Mouse (Mus musculus) neural tube, embryonic 15.5 days (tissue): ENCODE measurements around the gene Tspan9. TPM values are rescaled to one million over a fixed set of nuclear protein-coding genes. Genes with fewer than 3 reads are reported as not detected.
A peak's percentile ranks its signal among the peaks of the same experiment; 100 is the strongest.

ENCODE experiments used
- ATAC-seq: fragments of 200-750 bp; cut with Nextera tagmentation; 2 replicates; pipeline ENCODE4 v1.8.0; 2017; ENCODE audit warnings: mild to moderate bottlenecking, moderate TSS enrichment, moderate library complexity; ENCODE audit not compliant: low FRiP score
- H3K27ac ChIP-seq: fragments of 300-500 bp; sonication (generic); replicated peaks from 2 replicates; pipeline ENCODE4 v1.5.1; 2015; ENCODE audit warnings: mild to moderate bottlenecking, inconsistent platforms
- H3K27me3 ChIP-seq: fragments of 300-500 bp; sonication (generic); replicated peaks from 2 replicates; pipeline ENCODE4 v1.6.1; 2015; ENCODE audit warnings: inconsistent platforms
- H3K36me3 ChIP-seq: fragments of 300-500 bp; sonication (generic); 2 replicates; pipeline ENCODE4 v1.6.1; 2015; ENCODE audit warnings: inconsistent platforms
- H3K4me1 ChIP-seq: fragments of 300-500 bp; sonication (generic); 2 replicates; pipeline ENCODE4 v1.6.1; 2015; ENCODE audit warnings: inconsistent platforms
- H3K4me2 ChIP-seq: fragments of 300-500 bp; sonication (generic); 2 replicates; pipeline ENCODE4 v1.6.1; 2015; ENCODE audit warnings: inconsistent platforms, mild to moderate bottlenecking, moderate library complexity
- H3K4me3 ChIP-seq: fragments of 300-500 bp; sonication (generic); replicated peaks from 2 replicates; pipeline ENCODE4 v1.5.1; 2015; ENCODE audit warnings: mild to moderate bottlenecking, inconsistent platforms
- H3K9ac ChIP-seq: fragments of 300-500 bp; sonication (generic); replicated peaks from 2 replicates; pipeline ENCODE4 v1.6.1; 2015; ENCODE audit warnings: mild to moderate bottlenecking, inconsistent platforms
- H3K9me3 ChIP-seq: fragments of 300-500 bp; sonication (generic); replicated peaks from 2 replicates; pipeline ENCODE4 v1.6.1; 2016; ENCODE audit warnings: inconsistent platforms
- WGBS: fragments of 180-500 bp; shearing (Covaris S2); methylation state at CpG from one replicate; pipeline ENCODE4 v1.1.7; 2015; ENCODE audit warnings: mixed read lengths; 5-methylcytosine and 5-hydroxymethylcytosine counted together
- polyA plus RNA-seq: library from polyadenylated mRNA; unstranded; fragments of >200 nt; fragmentation: Nextera tagmentation; extraction: Ambion mirVana; gene quantifications from 2 replicates; pipeline ENCODE4 v1.2.1, GENCODE M21; 2015

Gene Tspan9
- polyA plus RNA-seq, 1 experiment from 2014 or later: 48.3 TPM

- H3K9ac ChIP-seq: no peak overlapping the region
- no peaks in the 10 kb centered on the region for H3K27me3 ChIP-seq
- no peak overlapping the region for H3K27ac ChIP-seq
- H3K36me3 ChIP-seq: no peaks in the 10 kb centered on the region
- H3K4me2 ChIP-seq: no peak overlapping the region
- H3K9me3 ChIP-seq: no peaks in the 10 kb centered on the region
- peaks cover 28% of the 10 kb centered on the region for H3K4me1 ChIP-seq
- ATAC-seq: no peak
- H3K4me3 ChIP-seq: no peak overlapping the region
- 63% methylated on average over 10 of the region's 10 CpGs for WGBS
Observed at GRCm38 (mm10) chr6:128116836-128117542, 26.4 kb downstream of the Tspan9 start.

- no peaks in the 10 kb centered on the region for H3K9me3 ChIP-seq
- whole genome bisulfite sequencing: 80% methylated on average over 2 of the region's 2 CpGs
- no peak overlapping the region for H3K9ac ChIP-seq
- H3K27me3 ChIP-seq: no peaks in the 10 kb centered on the region
- no peak for ATAC-seq
- H3K4me1 ChIP-seq: peaks cover 32% of the 10 kb centered on the region
- no peak overlapping the region for H3K27ac ChIP-seq
- H3K4me2 ChIP-seq: no peak overlapping the region
- no peaks in the 10 kb centered on the region for H3K36me3 ChIP-seq
- H3K4me3 ChIP-seq: no peak overlapping the region
Observed at GRCm38 (mm10) chr6:128116344-128116743, 27.1 kb downstream of the Tspan9 start.

GRCm38 (mm10) chr6:128115121-128115520 lies 28.3 kb downstream of the Tspan9 start:
- no peak overlapping the region for H3K27ac ChIP-seq
- H3K4me3 ChIP-seq: no peak overlapping the region
- H3K4me1 ChIP-seq: peaks cover 32% of the 10 kb centered on the region
- no peak overlapping the region for H3K4me2 ChIP-seq
- 53% methylated on average over 6 of the region's 6 CpGs for WGBS
- peak; percentile 22; the same call in 1 of the 2 replicates for ATAC-seq
- no peak overlapping the region for H3K9ac ChIP-seq
- H3K27me3 ChIP-seq: no peaks in the 10 kb centered on the region
- no peaks in the 10 kb centered on the region for H3K36me3 ChIP-seq
- H3K9me3 ChIP-seq: no peaks in the 10 kb centered on the region

- Histone ChIP-seq H3K36me3 (no peaks in the 10 kb centered on the region), H3K4me3 (no peak overlapping the region), H3K27ac (no peak overlapping the region), H3K9me3 (no peaks in the 10 kb centered on the region), H3K4me1 (peaks cover 36% of the 10 kb centered on the region), H3K4me2 (no peak overlapping the region), H3K27me3 (no peaks in the 10 kb centered on the region), H3K9ac (no peak overlapping the region)
- WGBS: 23% methylated on average over 3 of the region's 3 CpGs
- ATAC-seq: no peak
Observed at GRCm38 (mm10) chr6:128112605-128113004, 30.8 kb downstream of the Tspan9 start.

GRCm38 (mm10) chr6:128111784-128112183 lies 31.6 kb downstream of the Tspan9 start:
- H3K27me3 ChIP-seq: no peaks in the 10 kb centered on the region
- no peak overlapping the region for H3K4me3 ChIP-seq
- WGBS: 53% methylated on average over 7 of the region's 7 CpGs
- no peaks in the 10 kb centered on the region for H3K9me3 ChIP-seq
- H3K9ac ChIP-seq: no peak overlapping the region
- no peak overlapping the region for H3K4me2 ChIP-seq
- no peak for ATAC-seq
- no peak overlapping the region for H3K27ac ChIP-seq
- no peaks in the 10 kb centered on the region for H3K36me3 ChIP-seq
- peaks cover 33% of the 10 kb centered on the region for H3K4me1 ChIP-seq

GRCm38 (mm10) chr6:128108324-128109035 lies 34.9 kb downstream of the Tspan9 start:
- ATAC-seq: no peak
- Histone ChIP-seq H3K27me3 (no peaks in the 10 kb centered on the region), H3K9me3 (no peaks in the 10 kb centered on the region), H3K9ac (no peak overlapping the region), H3K4me1 (peaks cover 29% of the 10 kb centered on the region), H3K36me3 (no peaks in the 10 kb centered on the region), H3K4me2 (no peak overlapping the region), H3K27ac (no peak overlapping the region), H3K4me3 (no peak overlapping the region)
- 81% methylated on average over 7 of the region's 7 CpGs for WGBS

- Histone ChIP-seq H3K4me1 (peaks cover 26% of the 10 kb centered on the region), H3K4me3 (no peak overlapping the region), H3K36me3 (no peaks in the 10 kb centered on the region), H3K27me3 (no peaks in the 10 kb centered on the region), H3K9ac (no peak overlapping the region), H3K9me3 (no peaks in the 10 kb centered on the region), H3K27ac (no peak overlapping the region), H3K4me2 (no peak overlapping the region)
- 54% methylated on average over 8 of the region's 8 CpGs for WGBS
- no peak for ATAC-seq
Observed at GRCm38 (mm10) chr6:128107698-128108097, 35.7 kb downstream of the Tspan9 start.

GRCm38 (mm10) chr6:128106154-128106553 lies 37.2 kb downstream of the Tspan9 start:
- no peak overlapping the region for H3K4me2 ChIP-seq
- H3K4me3 ChIP-seq: no peak overlapping the region
- H3K27me3 ChIP-seq: no peaks in the 10 kb centered on the region
- H3K4me1 ChIP-seq: peaks cover 20% of the 10 kb centered on the region; the same call in 1 of the 2 replicates
- WGBS: 89% methylated on average over 3 of the region's 3 CpGs
- H3K9ac ChIP-seq: no peak overlapping the region
- no peak overlapping the region for H3K27ac ChIP-seq
- no peaks in the 10 kb centered on the region for H3K9me3 ChIP-seq
- H3K36me3 ChIP-seq: no peaks in the 10 kb centered on the region
- no peak for ATAC-seq

GRCm38 (mm10) chr6:128104712-128105324 lies 38.6 kb downstream of the Tspan9 start:
- 78% methylated on average over 7 of the region's 7 CpGs for WGBS
- peaks cover 20% of the 10 kb centered on the region; the same call in 1 of the 2 replicates for H3K4me1 ChIP-seq
- no peaks in the 10 kb centered on the region for H3K9me3 ChIP-seq
- no peaks in the 10 kb centered on the region for H3K27me3 ChIP-seq
- H3K36me3 ChIP-seq: no peaks in the 10 kb centered on the region
- H3K27ac ChIP-seq: no peak overlapping the region
- H3K4me3 ChIP-seq: no peak overlapping the region
- H3K9ac ChIP-seq: no peak overlapping the region
- H3K4me2 ChIP-seq: no peak overlapping the region
- no peak for ATAC-seq

GRCm38 (mm10) chr6:128103874-128104273 lies 39.5 kb downstream of the Tspan9 start:
- no peak overlapping the region for H3K4me2 ChIP-seq
- no peak overlapping the region for H3K27ac ChIP-seq
- H3K36me3 ChIP-seq: no peaks in the 10 kb centered on the region
- H3K27me3 ChIP-seq: no peaks in the 10 kb centered on the region
- no peaks in the 10 kb centered on the region for H3K9me3 ChIP-seq
- WGBS: 90% methylated on average over 5 of the region's 5 CpGs
- ATAC-seq: no peak
- no peak overlapping the region for H3K9ac ChIP-seq
- H3K4me1 ChIP-seq: peaks cover 22% of the 10 kb centered on the region; the same call in 1 of the 2 replicates
- H3K4me3 ChIP-seq: no peak overlapping the region

GRCm38 (mm10) chr6:128102296-128102999 lies 40.9 kb downstream of the Tspan9 start:
- no peak overlapping the region for H3K27ac ChIP-seq
- no peak overlapping the region for H3K4me2 ChIP-seq
- WGBS: 45% methylated on average over 6 of the region's 6 CpGs
- no peaks in the 10 kb centered on the region for H3K36me3 ChIP-seq
- no peak overlapping the region for H3K9ac ChIP-seq
- no peaks in the 10 kb centered on the region for H3K27me3 ChIP-seq
- no peak overlapping the region for H3K4me3 ChIP-seq
- H3K9me3 ChIP-seq: no peaks in the 10 kb centered on the region
- ATAC-seq: no peak
- peaks cover 18% of the 10 kb centered on the region; the same call in 1 of the 2 replicates for H3K4me1 ChIP-seq
